ENCODE assay signal across 25 mouse cellular contexts in genomic region chr13:4384918-4385317, GRCm38 (mm10). TPM values are rescaled to one million over a fixed set of nuclear protein-coding genes. Genes with fewer than 3 reads are reported as not detected.
"Had no signal": no experiment of that assay in that cellular context is flagged by ENCODE, and none has a peak within 500 bp of the region (broad histone marks: within the 10 kb centered on the region; RNA-seq: fewer than 3 reads in every experiment).

No protein-coding gene starts in this region.

- H3K9me3 ChIP-seq: lung, embryonic 15.5 days; megakaryocyte, embryonic 14.5 days; midbrain, embryonic 13.5 days; midbrain, embryonic 15.5 days; neural tube, embryonic 12.5 days; stomach, embryonic 15.5 days had no signal

- H3K36me3 ChIP-seq: lung, embryonic 15.5 days; midbrain, embryonic 13.5 days; midbrain, embryonic 15.5 days; neural tube, embryonic 12.5 days; stomach, embryonic 15.5 days had no signal

- DNase-seq: lung, adult 2 months; lung, postnatal 14 days; lung, postnatal 36 days; right cerebral cortex, postnatal 14 days; thymus, adult 2 months; thymus, postnatal 25 days; thymus, postnatal 4 days had no signal

- H3K27ac ChIP-seq: lung, embryonic 15.5 days; macrophage; midbrain, embryonic 13.5 days; midbrain, embryonic 15.5 days; neural tube, embryonic 12.5 days; stomach, embryonic 15.5 days; stomach, postnatal 0 days had no signal

- H3K4me1 ChIP-seq: lung, embryonic 15.5 days; megakaryocyte, embryonic 14.5 days; midbrain, embryonic 13.5 days; midbrain, embryonic 15.5 days; neural tube, embryonic 12.5 days; stomach, embryonic 15.5 days had no signal

- H3K9ac ChIP-seq: lung, embryonic 15.5 days; midbrain, embryonic 13.5 days; midbrain, embryonic 15.5 days; neural tube, embryonic 12.5 days; stomach, embryonic 15.5 days had no signal

- ATAC-seq: lung, postnatal 0 days; midbrain, embryonic 13.5 days; midbrain, embryonic 15.5 days had no signal

- H3K4me2 ChIP-seq: lung, embryonic 15.5 days; midbrain, embryonic 11.5 days; midbrain, embryonic 13.5 days; midbrain, embryonic 15.5 days; neural tube, embryonic 12.5 days; stomach, embryonic 15.5 days had no signal

- H3K4me3 ChIP-seq: lung, embryonic 15.5 days; megakaryocyte, embryonic 14.5 days; midbrain, embryonic 13.5 days; midbrain, embryonic 15.5 days; neural tube, embryonic 12.5 days; stomach, embryonic 15.5 days had no signal

- H3K27me3 ChIP-seq: lung, embryonic 15.5 days; megakaryocyte, embryonic 14.5 days; midbrain, embryonic 13.5 days; midbrain, embryonic 15.5 days; neural tube, embryonic 12.5 days; stomach, embryonic 15.5 days had no signal

RNA-seq across cellular contexts. Expression of gene Akr1c6, which starts 49.2 kb away (rescaled TPM):
- total RNA-seq: megakaryocyte progenitor cell, adult 5-6 weeks; midbrain, postnatal 0 days; monocyte, adult 5-6 weeks; neutrophil, adult 5-6 weeks had no signal
- polyA plus RNA-seq: lung, embryonic 15.5 days; lung, postnatal 0 days; macrophage; midbrain, embryonic 11.5 days; midbrain, embryonic 13.5 days; midbrain, embryonic 15.5 days; midbrain, postnatal 0 days; neural tube, embryonic 12.5 days; neural tube, embryonic 14.5 days; spleen, adult 2 months; stomach, postnatal 0 days; testis, adult 2 months; thymus, adult 2 months; urinary bladder, adult 2 months had no signal
